ENCODE assay signal across 8 mouse cellular contexts in the genomic region with DNA sequence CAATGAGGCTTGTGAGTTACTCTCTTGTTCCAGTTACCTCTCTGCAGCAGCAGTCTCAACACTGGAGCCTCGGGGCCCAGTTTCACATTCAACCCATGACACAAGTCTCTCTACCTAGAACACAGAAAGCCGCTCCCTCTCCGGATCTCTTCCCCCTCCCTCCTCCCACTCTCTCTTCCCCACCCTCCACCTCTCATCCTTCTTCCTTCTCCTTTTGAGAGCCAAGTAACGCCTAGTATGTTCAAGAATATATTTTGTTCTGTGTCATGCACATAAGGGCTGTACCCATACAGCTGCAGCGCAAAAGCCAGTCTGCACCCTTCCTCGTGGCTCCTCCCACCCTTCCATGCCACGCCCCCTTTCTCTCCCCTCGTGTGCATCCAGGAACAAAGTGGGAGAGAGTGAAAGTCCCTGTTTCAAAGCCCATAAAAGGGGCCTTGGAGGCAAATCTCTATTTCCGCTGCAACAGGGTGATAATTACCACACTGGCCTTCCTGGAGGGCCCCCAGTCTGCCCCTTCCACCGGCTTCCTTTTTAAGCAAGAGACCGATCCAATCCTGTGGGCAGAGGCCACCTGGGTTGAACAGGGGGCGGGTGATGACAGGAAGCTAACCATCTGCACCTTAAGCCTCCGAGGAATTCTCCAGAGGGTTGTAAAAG.
DNase-seq lines count a peak whose midpoint lies in the region; ATAC-seq and TF ChIP-seq lines count a peak whose summit lies in the region.

No protein-coding gene starts in this region.

- H3K9ac ChIP-seq in kidney, embryonic 14.5 days (ENCODE audit: low read depth, low read length) = peak overlapping the region; percentile 18; the same call in 1 of the 2 replicates
- H3K9ac ChIP-seq in forebrain, postnatal 0 days = no peak overlapping the region
- H3K9ac ChIP-seq in limb, embryonic 12.5 days (replicated peaks) = no peak overlapping the region
- no peak overlapping the region for H3K9ac ChIP-seq in stomach, postnatal 0 days (ENCODE audit: low read length)

- TF ChIP-seq CTCF in kidney, adult 2 months (conservative IDR thresholded peaks at IDR 0.05; ENCODE audit: insufficient read depth, insufficient read length, low read depth, low read length) = no peak
- no peak for TF ChIP-seq CTCF in forebrain, postnatal 0 days (IDR thresholded peaks at IDR 0.05; ENCODE audit: low read depth)
- TF ChIP-seq CTCF in stomach, postnatal 0 days (IDR thresholded peaks at IDR 0.05; ENCODE audit: low read depth) = no peak

- DNase-seq in kidney, adult 2 months = no peak
- DNase-seq in Muller cell, postnatal 12 days (ENCODE audit: inconsistent ontology term) = peak; percentile 41
- DNase-seq in forebrain, postnatal 0 days = no peak
- DNase-seq in stomach, postnatal 0 days (ENCODE audit: low spot score) = peak; percentile 28
- DNase-seq in cerebellum, adult 8-10 months = no peak
- DNase-seq in cerebellum, adult 11 months = no peak

- peaks cover 28% of the 10 kb centered on the region for H3K4me1 ChIP-seq in kidney, embryonic 14.5 days (ENCODE audit: control insufficient read depth, insufficient read depth, low read length)
- H3K4me1 ChIP-seq in kidney, adult 2 months (ENCODE audit: control insufficient read depth, insufficient read depth, low read length) = peaks cover 10% of the 10 kb centered on the region; the same call in 1 of the 2 replicates
- H3K4me1 ChIP-seq in forebrain, postnatal 0 days (ENCODE audit: insufficient read depth) = peaks cover 15% of the 10 kb centered on the region
- H3K4me1 ChIP-seq in limb, embryonic 12.5 days (replicated peaks) = peaks cover 24% of the 10 kb centered on the region
- H3K4me1 ChIP-seq in stomach, postnatal 0 days (replicated peaks; ENCODE audit: control insufficient read depth, insufficient read depth) = no peaks in the 10 kb centered on the region

- no peaks in the 10 kb centered on the region for H3K27me3 ChIP-seq in kidney, embryonic 14.5 days (ENCODE audit: control insufficient read depth, insufficient read depth, low read length)
- H3K27me3 ChIP-seq in kidney, adult 2 months (replicated peaks; ENCODE audit: control insufficient read depth, insufficient read depth, low read length) = no peaks in the 10 kb centered on the region
- H3K27me3 ChIP-seq in forebrain, postnatal 0 days (ENCODE audit: insufficient read depth, low read length) = no peaks in the 10 kb centered on the region
- peaks cover 43% of the 10 kb centered on the region for H3K27me3 ChIP-seq in limb, embryonic 12.5 days
- H3K27me3 ChIP-seq in stomach, postnatal 0 days (ENCODE audit: control insufficient read depth, insufficient read depth, low read length) = no peaks in the 10 kb centered on the region

- ATAC-seq in kidney, embryonic 14.5 days (ENCODE audit: low FRiP score, low TSS enrichment) = peak; percentile 79
- 0 out of 2 replicates have a peak, but pooled peaks have one; percentile 9 for ATAC-seq in forebrain, postnatal 0 days
- ATAC-seq in limb, embryonic 12.5 days (ENCODE audit: insufficient number of reproducible peaks, insufficient read depth, low FRiP score, low TSS enrichment, low read depth) = peak; percentile 77
- 0 out of 2 replicates have a peak, but pooled peaks have one; percentile 35 for ATAC-seq in stomach, postnatal 0 days (ENCODE audit: low FRiP score, low TSS enrichment)

- no peaks in the 10 kb centered on the region; the same call in 1 of the 2 replicates for H3K36me3 ChIP-seq in kidney, embryonic 14.5 days (ENCODE audit: control insufficient read depth, insufficient read depth, low read length)
- no peaks in the 10 kb centered on the region for H3K36me3 ChIP-seq in kidney, adult 2 months (ENCODE audit: control insufficient read depth, insufficient read depth, low read length)
- peaks cover 11% of the 10 kb centered on the region for H3K36me3 ChIP-seq in forebrain, postnatal 0 days (ENCODE audit: insufficient read depth)
- no peaks in the 10 kb centered on the region for H3K36me3 ChIP-seq in limb, embryonic 12.5 days
- no peaks in the 10 kb centered on the region; the same call in 1 of the 2 replicates for H3K36me3 ChIP-seq in stomach, postnatal 0 days (ENCODE audit: control insufficient read depth, insufficient read depth, low read length)

- peak overlapping the region; percentile 27 for H3K4me2 ChIP-seq in kidney, embryonic 14.5 days (replicated peaks; ENCODE audit: low read depth, low read length)
- no peak overlapping the region for H3K4me2 ChIP-seq in forebrain, postnatal 0 days (ENCODE audit: low read depth)
- H3K4me2 ChIP-seq in limb, embryonic 12.5 days = peak overlapping the region; percentile 41
- peak overlapping the region; percentile 11; the same call in 1 of the 2 replicates for H3K4me2 ChIP-seq in stomach, postnatal 0 days (replicated peaks; ENCODE audit: low read depth)

- WGBS in kidney, embryonic 14.5 days = 12% methylated on average over 13 of the region's 13 CpGs
- WGBS in kidney, adult 2 months = 26% methylated on average over 13 of the region's 13 CpGs
- 27% methylated on average over 13 of the region's 13 CpGs for WGBS in forebrain, postnatal 0 days
- WGBS in limb, embryonic 12.5 days = 5% methylated on average over 13 of the region's 13 CpGs
- 21% methylated on average over 13 of the region's 13 CpGs for WGBS in stomach, postnatal 0 days

- H3K4me3 ChIP-seq in kidney, embryonic 14.5 days (ENCODE audit: low read length) = peak overlapping the region; percentile 5; the same call in 1 of the 2 replicates
- H3K4me3 ChIP-seq in kidney, adult 2 months (ENCODE audit: insufficient read depth, low read depth, low read length) = no peak overlapping the region
- H3K4me3 ChIP-seq in forebrain, postnatal 0 days (ENCODE audit: low read depth, low read length) = no peak overlapping the region
- 0 out of 2 replicates have a peak overlapping the region, but pooled peaks have one; percentile 3 for H3K4me3 ChIP-seq in limb, embryonic 12.5 days (replicated peaks)
- H3K4me3 ChIP-seq in stomach, postnatal 0 days (ENCODE audit: low read depth, low read length) = 0 out of 2 replicates have a peak overlapping the region, but pooled peaks have one; percentile 1

- peak overlapping the region; percentile 0 for H3K27ac ChIP-seq in kidney, embryonic 14.5 days (ENCODE audit: low read depth, low read length)
- H3K27ac ChIP-seq in kidney, adult 2 months (ENCODE audit: insufficient read depth, low read depth, low read length) = no peak overlapping the region
- no peak overlapping the region; the same call in 1 of the 2 replicates for H3K27ac ChIP-seq in forebrain, postnatal 0 days (ENCODE audit: low read depth, low read length)
- H3K27ac ChIP-seq in limb, embryonic 12.5 days = peak overlapping the region; percentile 24
- no peak overlapping the region for H3K27ac ChIP-seq in stomach, postnatal 0 days (replicated peaks)

- H3K9me3 ChIP-seq in kidney, embryonic 14.5 days (ENCODE audit: control insufficient read depth, low read length) = no peaks in the 10 kb centered on the region
- no peaks in the 10 kb centered on the region for H3K9me3 ChIP-seq in forebrain, postnatal 0 days (ENCODE audit: low read length)
- no peaks in the 10 kb centered on the region for H3K9me3 ChIP-seq in limb, embryonic 12.5 days
- H3K9me3 ChIP-seq in stomach, postnatal 0 days (ENCODE audit: control insufficient read depth, low read length) = no peaks in the 10 kb centered on the region

- no peak for TF ChIP-seq POLR2A in kidney, adult 2 months (IDR thresholded peaks at IDR 0.05; ENCODE audit: low read depth, low read length)

- TF ChIP-seq EP300 in stomach, postnatal 0 days (optimal IDR thresholded peaks at IDR 0.05) = no peak

Comparison
In these comparisons a context has a peak if more than half of its experiments do, and no peak if none do; other contexts are left out.
1. H3K27ac ChIP-seq: peak in kidney, embryonic 14.5 days (single experiment) and limb, embryonic 12.5 days (single experiment); none in kidney, adult 2 months (single experiment), forebrain, postnatal 0 days (single experiment) and stomach, postnatal 0 days (single experiment).
2. H3K4me3 ChIP-seq: peak in kidney, embryonic 14.5 days (single experiment), limb, embryonic 12.5 days (single experiment) and stomach, postnatal 0 days (single experiment); none in kidney, adult 2 months (single experiment) and forebrain, postnatal 0 days (single experiment).
3. ATAC-seq: peak in every context shown above with its lines; median percentile 79 in kidney, embryonic 14.5 days; 77 in limb, embryonic 12.5 days; 35 in stomach, postnatal 0 days; 9 in forebrain, postnatal 0 days.
4. DNase-seq: peak in Muller cell, postnatal 12 days (single experiment) and stomach, postnatal 0 days (single experiment); none in kidney, adult 2 months (single experiment), forebrain, postnatal 0 days (single experiment), cerebellum, adult 8-10 months (single experiment) and cerebellum, adult 11 months (single experiment).